Mouse (Mus musculus) spleen, adult 2 months (tissue): ENCODE results near the gene Epop.

Experiments used
- CTCF ChIP-seq: fragments of 200-500 bp; IDR thresholded peaks from 2 replicates; pipeline ENCODE4 v1.5.1; 2011; ENCODE audit warnings: mild to moderate bottlenecking, inconsistent platforms; ENCODE audit not compliant: insufficient read depth, insufficient read length, insufficient replicate concordance; ENCODE audit errors: extremely low read depth
- POLR2A ChIP-seq: fragments of 200-500 bp; IDR thresholded peaks from 2 replicates; pipeline ENCODE4 v1.6.1; 2011; ENCODE audit warnings: low read depth, low read length, inconsistent platforms

DNA sequence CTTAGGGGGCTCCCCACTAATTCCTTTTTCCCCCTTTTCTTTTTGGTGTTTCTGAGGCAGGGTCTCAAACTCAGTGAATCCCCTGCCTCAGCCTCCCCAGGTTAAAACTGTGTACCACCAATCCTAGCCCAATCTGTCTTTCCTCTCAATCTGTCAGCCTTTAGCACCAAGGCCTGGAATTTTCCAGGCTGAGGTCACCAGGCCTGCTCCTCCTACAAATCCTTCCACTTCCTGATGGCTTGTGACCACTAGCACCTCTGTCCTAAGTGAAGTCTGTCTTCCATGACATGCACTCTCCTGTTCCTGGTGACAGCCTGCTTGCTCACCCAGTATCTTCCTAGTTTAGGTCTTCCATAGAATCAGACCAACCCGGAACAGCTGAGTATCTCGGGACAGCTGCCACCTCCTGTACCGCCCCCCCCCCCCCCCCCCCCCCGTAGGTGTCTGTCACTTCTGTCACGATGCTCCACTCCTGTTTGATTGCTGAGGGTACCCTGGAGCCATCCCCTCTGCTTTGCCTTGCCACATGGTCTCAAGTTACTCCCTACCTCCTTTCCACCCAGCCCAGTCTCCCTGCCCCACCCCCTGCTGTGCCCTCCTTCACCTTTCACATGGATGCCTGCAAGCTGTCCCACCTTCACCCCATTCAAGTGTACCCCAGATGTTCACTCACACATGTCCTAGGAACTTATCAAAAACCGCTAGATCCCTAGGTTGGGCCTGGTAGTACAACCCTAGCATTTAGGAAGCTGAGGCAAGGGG lies 27.9 kb upstream of the Epop start:
- TF ChIP-seq CTCF (no peak), POLR2A (no peak)
